Mouse (Mus musculus): ENCODE measurements around the gene Adgrf4. TPM values are rescaled to one million over a fixed set of nuclear protein-coding genes. Genes with fewer than 3 reads are reported as not detected.

The Adgrf4 gene
- 0.36 and 0.37 TPM in 2 replicates for polyA plus RNA-seq (2011; ENCODE audit: insufficient read depth, insufficient read length, low read depth, missing spikeins)

DNA sequence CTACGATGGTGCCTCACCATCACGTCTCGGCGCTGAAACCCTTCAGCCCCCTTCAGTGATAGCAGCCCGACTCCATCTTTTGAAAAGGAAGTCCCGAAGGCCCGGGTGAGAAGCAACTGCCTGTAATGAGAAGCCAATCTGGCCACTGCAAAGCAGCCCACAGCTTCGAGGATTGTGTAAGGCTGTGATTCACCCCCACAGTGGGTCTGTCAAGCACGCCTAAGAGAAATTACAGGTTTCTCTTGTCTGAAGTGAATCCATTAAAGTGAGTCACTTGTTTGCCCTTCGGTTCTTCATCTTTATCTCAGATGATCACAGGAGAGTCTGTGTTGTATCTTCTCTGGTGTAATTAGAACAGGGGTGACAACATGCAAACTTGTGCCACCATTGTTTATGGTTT, at the start of gene Adgrf4:
Gene Adgrf4, minus strand, starts transcription at position 149 of the 400 bp plus-strand sequence.
- H3K27me3 ChIP-seq (ENCODE audit: control insufficient read depth, insufficient read depth, low read length, poor library complexity, severe bottlenecking), result no peaks in the 10 kb centered on the region
- H3K9me3 ChIP-seq (replicated peaks; ENCODE audit: control insufficient read depth, insufficient read depth, low read length, poor library complexity, severe bottlenecking), result no peaks in the 10 kb centered on the region
- TF ChIP-seq CTCF (IDR thresholded peaks at IDR 0.05; ENCODE audit: low read depth, low read length) (no peak), EP300 (IDR thresholded peaks at IDR 0.05; ENCODE audit: insufficient read depth, low read depth, low read length) (no peak), POLR2A (IDR thresholded peaks at IDR 0.05; ENCODE audit: insufficient read depth, low read length) (no peak)
- no peaks in the 10 kb centered on the region for H3K36me3 ChIP-seq (ENCODE audit: control insufficient read depth, insufficient read depth, low read length, poor library complexity, severe bottlenecking)
- no peaks in the 10 kb centered on the region for H3K4me1 ChIP-seq (ENCODE audit: control insufficient read depth, insufficient read depth, low read length)
- H3K4me3 ChIP-seq (ENCODE audit: low read depth, low read length), result no peak within 1 kb of the TSS
- no peak within 1 kb of the TSS for H3K27ac ChIP-seq (ENCODE audit: insufficient read depth, low read length)
- no peak within 1 kb of the TSS for H3K9ac ChIP-seq (ENCODE audit: low read depth, poor library complexity, severe bottlenecking)

DNA sequence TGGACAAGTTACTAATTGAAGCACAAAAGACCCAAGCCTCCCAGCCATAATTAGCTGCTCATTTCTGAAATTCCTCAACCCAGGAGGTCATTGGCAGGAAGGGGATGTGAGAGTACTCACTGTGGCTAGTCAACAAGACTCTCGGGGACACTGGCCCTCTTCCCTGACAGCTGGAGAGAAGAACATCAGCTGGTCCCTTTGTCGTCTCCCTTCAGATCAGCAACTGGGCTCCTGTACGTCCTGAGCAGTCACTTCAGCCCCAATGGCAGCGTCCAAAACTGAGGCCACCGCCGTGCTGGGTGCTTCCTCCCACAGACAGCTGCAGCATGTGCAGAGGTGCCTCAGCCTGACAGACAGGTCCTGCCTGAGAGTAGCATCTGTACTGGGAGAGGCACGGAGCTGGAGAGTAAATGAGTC, 49.7 kb upstream of the Adgrf4 start, which contains the start of gene Adgrf2:
Gene Adgrf2, minus strand, starts transcription at position 379 of the 417 bp plus-strand sequence.
- H3K4me3 ChIP-seq (ENCODE audit: low read depth, low read length), result no peak within 1 kb of the TSS
- H3K27me3 ChIP-seq (ENCODE audit: control insufficient read depth, insufficient read depth, low read length, poor library complexity, severe bottlenecking), result no peaks in the 10 kb centered on the region
- no peaks in the 10 kb centered on the region for H3K36me3 ChIP-seq (ENCODE audit: control insufficient read depth, insufficient read depth, low read length, poor library complexity, severe bottlenecking)
- H3K4me1 ChIP-seq (ENCODE audit: control insufficient read depth, insufficient read depth, low read length), result no peaks in the 10 kb centered on the region
- no peak within 1 kb of the TSS for H3K27ac ChIP-seq (ENCODE audit: insufficient read depth, low read length)
- no peak within 1 kb of the TSS for H3K9ac ChIP-seq (ENCODE audit: low read depth, poor library complexity, severe bottlenecking)
- no peak for TF ChIP-seq CTCF (IDR thresholded peaks at IDR 0.05; ENCODE audit: low read depth, low read length)
- TF ChIP-seq EP300 (IDR thresholded peaks at IDR 0.05; ENCODE audit: insufficient read depth, low read depth, low read length), result no peak
- TF ChIP-seq POLR2A (IDR thresholded peaks at IDR 0.05; ENCODE audit: insufficient read depth, low read length), result no peak
- H3K9me3 ChIP-seq (replicated peaks; ENCODE audit: control insufficient read depth, insufficient read depth, low read length, poor library complexity, severe bottlenecking), result no peaks in the 10 kb centered on the region

DNA sequence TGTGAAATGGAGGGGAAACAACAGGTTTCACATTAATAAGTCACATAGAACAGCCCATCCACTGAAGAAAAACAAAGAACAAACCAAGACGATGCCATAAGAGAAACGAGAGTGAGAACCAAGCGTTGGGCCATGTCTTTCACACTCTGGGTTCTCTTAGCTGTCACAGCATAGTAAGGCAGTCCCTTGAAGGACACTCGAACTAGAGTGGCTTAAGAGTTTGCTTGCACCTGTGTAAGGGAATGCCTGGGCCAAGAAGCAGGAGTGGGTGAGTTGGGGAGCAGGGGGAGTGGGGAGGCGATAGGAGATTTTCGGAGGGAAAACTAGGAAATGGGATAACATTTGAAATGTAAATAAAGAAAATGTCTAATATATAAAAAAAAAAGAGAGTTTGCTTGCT, 46.7 kb upstream of the Adgrf4 start:
- no peak overlapping the region for H3K27ac ChIP-seq (ENCODE audit: insufficient read depth, low read length)
- no peak overlapping the region for H3K9ac ChIP-seq (ENCODE audit: low read depth, poor library complexity, severe bottlenecking)
- H3K4me1 ChIP-seq (ENCODE audit: control insufficient read depth, insufficient read depth, low read length), result no peaks in the 10 kb centered on the region
- no peaks in the 10 kb centered on the region for H3K9me3 ChIP-seq (replicated peaks; ENCODE audit: control insufficient read depth, insufficient read depth, low read length, poor library complexity, severe bottlenecking)
- H3K27me3 ChIP-seq (ENCODE audit: control insufficient read depth, insufficient read depth, low read length, poor library complexity, severe bottlenecking), result no peaks in the 10 kb centered on the region
- H3K4me3 ChIP-seq (ENCODE audit: low read depth, low read length), result no peak overlapping the region
- no peaks in the 10 kb centered on the region for H3K36me3 ChIP-seq (ENCODE audit: control insufficient read depth, insufficient read depth, low read length, poor library complexity, severe bottlenecking)
- no peak for TF ChIP-seq EP300 (IDR thresholded peaks at IDR 0.05; ENCODE audit: insufficient read depth, low read depth, low read length)

DNA sequence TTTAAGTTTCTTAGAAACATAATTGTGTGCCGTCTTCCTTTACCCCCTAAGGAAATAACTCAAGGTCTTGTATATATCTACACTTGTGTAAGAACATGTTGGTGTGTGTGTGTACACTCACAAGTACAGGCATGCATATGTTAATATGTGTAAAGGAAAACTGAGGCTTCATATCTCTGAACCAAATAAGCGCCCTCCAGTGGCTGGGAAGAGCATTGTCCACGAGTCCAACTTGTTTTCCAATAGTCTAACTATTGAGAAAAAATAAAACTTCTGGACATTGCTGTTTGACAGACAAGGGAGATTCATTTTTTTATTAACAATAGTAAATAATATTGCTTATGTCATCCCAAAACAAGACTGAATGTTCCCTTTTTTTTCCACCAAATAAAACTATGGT, 25.1 kb upstream of the Adgrf4 start:
- H3K4me3 ChIP-seq (ENCODE audit: low read depth, low read length), result no peak overlapping the region
- no peaks in the 10 kb centered on the region for H3K27me3 ChIP-seq (ENCODE audit: control insufficient read depth, insufficient read depth, low read length, poor library complexity, severe bottlenecking)
- TF ChIP-seq CTCF (IDR thresholded peaks at IDR 0.05; ENCODE audit: low read depth, low read length), result no peak
- TF ChIP-seq POLR2A (IDR thresholded peaks at IDR 0.05; ENCODE audit: insufficient read depth, low read length), result no peak
- no peak for TF ChIP-seq EP300 (IDR thresholded peaks at IDR 0.05; ENCODE audit: insufficient read depth, low read depth, low read length)
- no peak overlapping the region for H3K9ac ChIP-seq (ENCODE audit: low read depth, poor library complexity, severe bottlenecking)
- no peaks in the 10 kb centered on the region for H3K36me3 ChIP-seq (ENCODE audit: control insufficient read depth, insufficient read depth, low read length, poor library complexity, severe bottlenecking)
- no peaks in the 10 kb centered on the region for H3K9me3 ChIP-seq (replicated peaks; ENCODE audit: control insufficient read depth, insufficient read depth, low read length, poor library complexity, severe bottlenecking)
- no peaks in the 10 kb centered on the region for H3K4me1 ChIP-seq (ENCODE audit: control insufficient read depth, insufficient read depth, low read length)
- H3K27ac ChIP-seq (ENCODE audit: insufficient read depth, low read length), result no peak overlapping the region

DNA sequence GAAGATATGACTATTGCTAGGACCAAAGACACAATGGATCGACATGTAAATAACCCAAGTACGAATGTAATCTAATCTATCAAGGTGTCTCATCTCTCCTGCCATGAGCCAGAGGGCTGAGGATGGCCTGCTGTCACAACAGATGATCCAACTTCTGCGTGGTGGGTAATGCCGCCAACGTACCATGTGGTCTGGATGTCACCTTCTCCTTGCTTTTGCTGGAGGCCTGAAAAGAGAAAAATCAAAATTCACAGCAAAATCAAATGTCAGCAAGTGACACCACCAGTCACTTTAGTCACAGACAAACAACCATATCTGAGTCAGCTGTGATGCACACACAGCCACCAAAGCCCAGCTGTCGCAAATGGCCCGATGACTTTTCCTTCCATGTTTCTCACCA, 22.9 kb upstream of the Adgrf4 start:
- no peak overlapping the region for H3K27ac ChIP-seq (ENCODE audit: insufficient read depth, low read length)
- no peak for TF ChIP-seq CTCF (IDR thresholded peaks at IDR 0.05; ENCODE audit: low read depth, low read length)
- no peak for TF ChIP-seq POLR2A (IDR thresholded peaks at IDR 0.05; ENCODE audit: insufficient read depth, low read length)
- TF ChIP-seq EP300 (IDR thresholded peaks at IDR 0.05; ENCODE audit: insufficient read depth, low read depth, low read length), result no peak
- H3K4me3 ChIP-seq (ENCODE audit: low read depth, low read length), result no peak overlapping the region

DNA sequence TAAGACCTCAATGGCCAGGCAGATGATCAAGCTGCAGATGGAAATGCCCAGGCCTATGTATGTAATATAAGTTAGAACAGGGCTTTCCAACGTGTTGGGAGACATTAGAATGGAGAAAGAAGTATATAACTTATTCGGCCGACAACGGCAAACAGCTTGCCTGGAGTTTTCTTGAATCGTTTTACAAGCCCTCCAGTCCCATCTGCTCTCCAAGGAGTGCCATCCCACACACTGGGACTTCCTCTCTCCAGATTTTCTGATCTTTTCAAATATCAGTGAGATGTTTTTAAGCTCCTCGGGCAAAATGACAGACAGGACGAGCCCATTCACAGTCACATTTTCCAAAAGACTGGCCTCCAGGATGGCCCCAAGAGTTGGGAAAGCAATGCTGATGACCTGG, 18.6 kb upstream of the Adgrf4 start:
- Histone ChIP-seq H3K9ac (ENCODE audit: low read depth, poor library complexity, severe bottlenecking) (no peak overlapping the region), H3K4me1 (ENCODE audit: control insufficient read depth, insufficient read depth, low read length) (no peaks in the 10 kb centered on the region), H3K36me3 (ENCODE audit: control insufficient read depth, insufficient read depth, low read length, poor library complexity, severe bottlenecking) (no peaks in the 10 kb centered on the region), H3K27me3 (ENCODE audit: control insufficient read depth, insufficient read depth, low read length, poor library complexity, severe bottlenecking) (no peaks in the 10 kb centered on the region), H3K27ac (ENCODE audit: insufficient read depth, low read length) (no peak overlapping the region), H3K4me3 (ENCODE audit: low read depth, low read length) (no peak overlapping the region), H3K9me3 (replicated peaks; ENCODE audit: control insufficient read depth, insufficient read depth, low read length, poor library complexity, severe bottlenecking) (no peaks in the 10 kb centered on the region)
- TF ChIP-seq CTCF (IDR thresholded peaks at IDR 0.05; ENCODE audit: low read depth, low read length) (no peak), EP300 (IDR thresholded peaks at IDR 0.05; ENCODE audit: insufficient read depth, low read depth, low read length) (no peak), POLR2A (IDR thresholded peaks at IDR 0.05; ENCODE audit: insufficient read depth, low read length) (no peak)

More for the DNA sequence above, 22.9 kb upstream of the Adgrf4 start:
- H3K36me3 ChIP-seq (ENCODE audit: control insufficient read depth, insufficient read depth, low read length, poor library complexity, severe bottlenecking), result no peaks in the 10 kb centered on the region
- no peaks in the 10 kb centered on the region for H3K4me1 ChIP-seq (ENCODE audit: control insufficient read depth, insufficient read depth, low read length)
- no peak overlapping the region for H3K9ac ChIP-seq (ENCODE audit: low read depth, poor library complexity, severe bottlenecking)
- H3K27me3 ChIP-seq (ENCODE audit: control insufficient read depth, insufficient read depth, low read length, poor library complexity, severe bottlenecking), result no peaks in the 10 kb centered on the region
- no peaks in the 10 kb centered on the region for H3K9me3 ChIP-seq (replicated peaks; ENCODE audit: control insufficient read depth, insufficient read depth, low read length, poor library complexity, severe bottlenecking)

Measured in ES-Bruce4 (cell line).